Comparison of ENCODE assay signal across 8 mouse cellular contexts in genomic region chr4:32241351-32241980, GRCm38 (mm10). TPM values are rescaled to one million over a fixed set of nuclear protein-coding genes. Genes with fewer than 3 reads are reported as not detected.
DNase-seq lines count a peak whose midpoint lies in the region; ATAC-seq and TF ChIP-seq lines count a peak whose summit lies in the region.
"Had no signal": no experiment of that assay in that cellular context is flagged by ENCODE, and none has a peak within 500 bp of the region (broad histone marks: within the 10 kb centered on the region; RNA-seq: fewer than 3 reads in every experiment).

No protein-coding gene starts in this region.

- TF ChIP-seq CTCF in lung, embryonic 14.5 days (IDR thresholded peaks at IDR 0.05; ENCODE audit: low read depth): no peak
- no peak for TF ChIP-seq CTCF in embryonic fibroblast, embryonic 13.5 days (IDR thresholded peaks at IDR 0.05; ENCODE audit: borderline replicate concordance, insufficient read depth, low read length)
- no peak for TF ChIP-seq CTCF in gastrocnemius, adult 2 months (IDR thresholded peaks at IDR 0.05)

- peaks cover 23% of the 10 kb centered on the region for H3K4me1 ChIP-seq in lung, embryonic 14.5 days (ENCODE audit: insufficient read depth)
- no peaks in the 10 kb centered on the region; the same call in 1 of the 2 replicates for H3K4me1 ChIP-seq in embryonic fibroblast, embryonic 13.5 days (ENCODE audit: control insufficient read depth, insufficient read depth, low read length)
- H3K4me1 ChIP-seq in limb, embryonic 10.5 days: peaks cover 87% of the 10 kb centered on the region

- H3K27me3 ChIP-seq in lung, embryonic 14.5 days (ENCODE audit: insufficient read depth, low read length): no peaks in the 10 kb centered on the region
- H3K27me3 ChIP-seq in limb, embryonic 10.5 days (ENCODE audit: low read depth, poor library complexity, severe bottlenecking): no peaks in the 10 kb centered on the region

- no peak overlapping the region for H3K9ac ChIP-seq in lung, embryonic 14.5 days

- ATAC-seq in lung, embryonic 14.5 days (ENCODE audit: insufficient read depth): no peak

- H3K27ac ChIP-seq in lung, embryonic 14.5 days (ENCODE audit: low read depth): no peak overlapping the region
- H3K27ac ChIP-seq in embryonic fibroblast, embryonic 13.5 days (ENCODE audit: insufficient read depth, low read length): no peak overlapping the region
- peak overlapping the region; percentile 99 for H3K27ac ChIP-seq in limb, embryonic 10.5 days
- H3K27ac ChIP-seq in gastrocnemius, adult 2 months: no peak overlapping the region

- H3K4me3 ChIP-seq in lung, embryonic 14.5 days (ENCODE audit: low read depth, low read length): no peak overlapping the region
- peak overlapping the region; percentile 4; the same call in 1 of the 2 replicates for H3K4me3 ChIP-seq in embryonic fibroblast, embryonic 13.5 days (ENCODE audit: insufficient read depth, low read length)
- peak overlapping the region; percentile 98 for H3K4me3 ChIP-seq in limb, embryonic 10.5 days
- H3K4me3 ChIP-seq in gastrocnemius, adult 2 months: no peak overlapping the region
- H3K4me3 ChIP-seq: megakaryocyte, embryonic 14.5 days had no signal

- H3K36me3 ChIP-seq in lung, embryonic 14.5 days (ENCODE audit: insufficient read depth): no peaks in the 10 kb centered on the region
- H3K36me3 ChIP-seq in limb, embryonic 10.5 days: peaks cover 15% of the 10 kb centered on the region

- no peak for DNase-seq in lung, embryonic 14.5 days
- no peak for DNase-seq in lung, adult 18-20 months
- peak; percentile 47 for DNase-seq in limb, embryonic 10.5 days (ENCODE audit: low spot score)
- DNase-seq in retina, embryonic 14.5 days (ENCODE audit: low spot score): peak; percentile 48
- no peak for DNase-seq in gastrocnemius, adult 2 months
- DNase-seq in spleen, postnatal 10 days (ENCODE audit: low spot score in 2 of 2): no peak

- WGBS in lung, embryonic 14.5 days: 59% methylated on average over 6 of the region's 6 CpGs
- 13% methylated on average over 6 of the region's 6 CpGs for WGBS in limb, embryonic 10.5 days

- intact Hi-C loops in gastrocnemius, adult 2 months (cut with DNase I): no loop called here

- peak overlapping the region; percentile 90 for H3K4me2 ChIP-seq in lung, embryonic 14.5 days

- no peak for TF ChIP-seq POLR2A in embryonic fibroblast, embryonic 13.5 days (IDR thresholded peaks at IDR 0.05; ENCODE audit: low read depth, low read length)

- no peaks in the 10 kb centered on the region for H3K9me3 ChIP-seq in lung, embryonic 14.5 days (ENCODE audit: low read depth, low read length)
- H3K9me3 ChIP-seq in limb, embryonic 10.5 days (replicated peaks): no peaks in the 10 kb centered on the region
- H3K9me3 ChIP-seq: megakaryocyte, embryonic 14.5 days had no signal

RNA-seq across cellular contexts. Expression of gene Bach2, which starts 2.9 kb away (rescaled TPM):
- 12.8 and 16.1 TPM in 2 replicates for polyA plus RNA-seq in lung, embryonic 14.5 days (2014; fragmentation: Nextera tagmentation; extraction: Ambion mirVana)
- 6.7 TPM in 2 replicates for polyA plus RNA-seq in embryonic fibroblast, embryonic 13.5 days (2011; ENCODE audit: insufficient read length, low read depth, missing spikeins)
- 23.0 and 23.5 TPM in 2 replicates for polyA plus RNA-seq in limb, embryonic 10.5 days (2016; fragmentation: Nextera tagmentation; extraction: Ambion mirVana)
- total RNA-seq in gastrocnemius, adult 2 months (2021): 1 to 10 TPM; 2.3 to 4.3 TPM

Comparison
In these comparisons a context has a peak if more than half of its experiments do, and no peak if none do; other contexts are left out.
1. DNase-seq: peak in limb, embryonic 10.5 days (single experiment) and retina, embryonic 14.5 days (single experiment); none in lung, embryonic 14.5 days (single experiment), lung, adult 18-20 months (0 of 2), gastrocnemius, adult 2 months (single experiment) and spleen, postnatal 10 days (0 of 2).
2. H3K4me3 ChIP-seq: peak in embryonic fibroblast, embryonic 13.5 days (single experiment) and limb, embryonic 10.5 days (single experiment); none in lung, embryonic 14.5 days (single experiment) and gastrocnemius, adult 2 months (single experiment).